Mouse (Mus musculus) left cerebral cortex, adult 9 months (tissue): ENCODE results near the gene Wfdc8.
"Not testable (repeated sequence)": the region's sequence is repeated elsewhere in the genome, so short reads cannot be mapped to it uniquely, and the experiment has no call there.

Experiments used
- DNase-seq, 2 experiments: peaks; one replicate each; pipeline ENCODE4 v3.0.0; 2022; ENCODE audit warnings: low spot score in 2 of 2

Gene Wfdc8

GRCm38 (mm10) chr2:164613471-164613870 lies at the start of gene Wfdc8, which contains the start of gene Wfdc6b:
Wfdc8 (minus strand) TSS chr2:164613626.
Wfdc6b (plus strand) TSS chr2:164613522.
- DNase-seq, result not testable (repeated sequence)

GRCm38 (mm10) chr2:164656483-164656882 lies 43.1 kb upstream of the Wfdc8 start, which contains the start of gene Wfdc9:
Wfdc9 (minus strand) TSS chr2:164656583.
- no peak for DNase-seq

GRCm38 (mm10) chr2:164655858-164656257 lies 42.4 kb upstream of the Wfdc8 start, which contains the start of gene Wfdc10:
Wfdc10 (plus strand) TSS chr2:164656046.
- peak in 1 of 2 experiments; percentile 11 for DNase-seq

GRCm38 (mm10) chr2:164641881-164642673 lies 28.7 kb upstream of the Wfdc8 start:
- DNase-seq, result peak in 1 of 2 experiments; percentile 3

- DNase-seq, result no peak
These were observed 27.7 kb upstream of the Wfdc8 start for GRCm38 (mm10) chr2:164641129-164641528.

- no peak for DNase-seq
These were observed 25.3 kb upstream of the Wfdc8 start, which contains the start of gene Wfdc16 for GRCm38 (mm10) chr2:164638696-164639095. Wfdc16 (minus strand) TSS chr2:164638796.

GRCm38 (mm10) chr2:164635266-164635665 lies 21.8 kb upstream of the Wfdc8 start:
- DNase-seq, result no peak

- DNase-seq, result no peak
These were observed 8.3 kb upstream of the Wfdc8 start for GRCm38 (mm10) chr2:164621775-164622174.

- DNase-seq, result no peak
These were observed 5.6 kb upstream of the Wfdc8 start for GRCm38 (mm10) chr2:164619050-164619449.

GRCm38 (mm10) chr2:164615386-164615785 lies 2.0 kb upstream of the Wfdc8 start:
- DNase-seq, result no peak

- DNase-seq, result no peak
These were observed 4.6 kb downstream of the Wfdc8 start for GRCm38 (mm10) chr2:164608781-164609180.

- DNase-seq, result peak in 1 of 2 experiments; percentile 6
These were observed 9.0 kb downstream of the Wfdc8 start for GRCm38 (mm10) chr2:164604411-164604810.

GRCm38 (mm10) chr2:164603482-164603881 lies 9.9 kb downstream of the Wfdc8 start:
- no peak for DNase-seq

GRCm38 (mm10) chr2:164600179-164600578 lies 13.2 kb downstream of the Wfdc8 start:
- DNase-seq, result no peak

- DNase-seq, result no peak
These were observed 19.9 kb downstream of the Wfdc8 start, which contains the start of gene Eppin for GRCm38 (mm10) chr2:164593494-164593893. Eppin (minus strand) TSS chr2:164593594.

GRCm38 (mm10) chr2:164592014-164592413 lies 21.4 kb downstream of the Wfdc8 start:
- peak in 1 of 2 experiments; percentile 34 for DNase-seq

GRCm38 (mm10) chr2:164585025-164585725 lies 28.3 kb downstream of the Wfdc8 start, which contains the start of gene Wfdc6a:
Wfdc6a (minus strand) TSS chr2:164585447.
- not testable (repeated sequence) for DNase-seq

- DNase-seq, result not testable (repeated sequence)
These were observed 40.1 kb downstream of the Wfdc8 start, which contains the start of gene Spint3 for GRCm38 (mm10) chr2:164573359-164573758. Spint3 (minus strand) TSS chr2:164573459.

GRCm38 (mm10) chr2:164567460-164567859 lies 46.0 kb downstream of the Wfdc8 start:
- DNase-seq, result no peak

GRCm38 (mm10) chr2:164566997-164567396 lies 46.4 kb downstream of the Wfdc8 start:
- DNase-seq, result no peak

- no peak for DNase-seq
These were observed 49.1 kb downstream of the Wfdc8 start for GRCm38 (mm10) chr2:164564346-164564745.

- peak in 1 of 2 experiments; percentile 39 for DNase-seq
These were observed 49.9 kb downstream of the Wfdc8 start for GRCm38 (mm10) chr2:164563339-164564038.
